ENCODE assay signal across 13 mouse cellular contexts in genomic region chr2:139207649-139208048, GRCm38 (mm10).
"Had no signal": no experiment of that assay in that cellular context is flagged by ENCODE, and none has a peak within 500 bp of the region (broad histone marks: within the 10 kb centered on the region; RNA-seq: fewer than 3 reads in every experiment).

No protein-coding gene starts in this region.

- H3K4me1 ChIP-seq: limb, embryonic 15.5 days; liver, embryonic 12.5 days; lung, embryonic 15.5 days; megakaryocyte, embryonic 14.5 days had no signal

- DNase-seq: kidney, adult 9 months; kidney, postnatal 36 days; lung, postnatal 14 days; thymus, adult 18-20 months; thymus, postnatal 14 days had no signal

- H3K9ac ChIP-seq: limb, embryonic 15.5 days; liver, embryonic 12.5 days; lung, embryonic 15.5 days had no signal

- H3K9me3 ChIP-seq: limb, embryonic 15.5 days; liver, embryonic 12.5 days; lung, embryonic 15.5 days had no signal

- H3K4me2 ChIP-seq: limb, embryonic 15.5 days; liver, embryonic 12.5 days; lung, embryonic 15.5 days; midbrain, embryonic 11.5 days had no signal

- H3K36me3 ChIP-seq: limb, embryonic 15.5 days; liver, embryonic 12.5 days; lung, embryonic 15.5 days had no signal

- ATAC-seq: liver, embryonic 12.5 days had no signal

- H3K27ac ChIP-seq: kidney, postnatal 0 days; limb, embryonic 15.5 days; liver, embryonic 12.5 days; lung, embryonic 15.5 days; macrophage; stomach, postnatal 0 days had no signal

- H3K27me3 ChIP-seq: limb, embryonic 15.5 days; liver, embryonic 12.5 days; lung, embryonic 15.5 days; megakaryocyte, embryonic 14.5 days had no signal

- H3K4me3 ChIP-seq: limb, embryonic 15.5 days; liver, embryonic 12.5 days; lung, embryonic 15.5 days; megakaryocyte, embryonic 14.5 days had no signal
